In the genomic region with DNA sequence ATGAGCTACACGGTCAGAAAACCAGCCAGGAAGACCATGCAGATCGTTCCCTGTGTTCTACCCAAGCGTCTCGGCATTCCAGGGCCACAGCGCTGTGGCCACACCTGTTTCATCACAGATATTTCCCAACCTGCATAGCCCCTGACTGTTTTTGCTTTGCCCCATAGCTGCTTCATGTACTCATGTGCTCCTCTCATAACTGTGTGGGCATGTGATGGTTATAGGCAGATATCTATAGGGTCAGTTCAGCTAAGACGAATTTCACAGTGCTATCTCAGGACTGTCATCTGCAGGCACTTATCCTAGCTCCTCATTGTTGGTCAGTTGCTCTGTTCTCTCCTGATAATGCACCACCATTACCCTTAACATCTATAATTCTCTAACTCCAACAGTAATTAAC, we compare ENCODE assay signal across 21 mouse cellular contexts. TPM values are rescaled to one million over a fixed set of nuclear protein-coding genes. Genes with fewer than 3 reads are reported as not detected.
DNase-seq lines count a peak whose midpoint lies in the region; ATAC-seq and TF ChIP-seq lines count a peak whose summit lies in the region.
"Had no signal": no experiment of that assay in that cellular context is flagged by ENCODE, and none has a peak within 500 bp of the region (broad histone marks: within the 10 kb centered on the region; RNA-seq: fewer than 3 reads in every experiment).

No protein-coding gene starts in this region.

- H3K36me3 ChIP-seq in G1E (replicated peaks), result peaks cover 14% of the 10 kb centered on the region
- 0 out of 2 replicates have a peak, but pooled peaks cover 6% of the 10 kb centered on the region for H3K36me3 ChIP-seq in liver, embryonic 15.5 days (replicated peaks)
- H3K36me3 ChIP-seq: forebrain, embryonic 10.5 days; hindbrain, embryonic 12.5 days; midbrain, embryonic 13.5 days had no signal

- ATAC-seq in G1E (ENCODE audit: extremely low read depth, insufficient number of reproducible peaks, low FRiP score, poor library complexity, severe bottlenecking), result peak; percentile 72
- ATAC-seq in liver, embryonic 15.5 days (ENCODE audit: insufficient read depth), result peak; percentile 53
- ATAC-seq: activated CD4-positive, CD25-positive, alpha-beta regulatory T cell, adult 4 months; forebrain, embryonic 16.5 days; midbrain, embryonic 13.5 days had no signal

- H3K4me3 ChIP-seq in G1E (ENCODE audit: low read depth, low read length), result peak overlapping the region; percentile 64; the same call in 1 of the 2 replicates
- no peak overlapping the region for H3K4me3 ChIP-seq in bone marrow, adult 2 months (replicated peaks; ENCODE audit: control insufficient read depth, low read depth, low read length)
- H3K4me3 ChIP-seq in liver, embryonic 15.5 days (replicated peaks), result peak overlapping the region; percentile 80; the same call in 1 of the 2 replicates
- H3K4me3 ChIP-seq: forebrain, embryonic 10.5 days; hindbrain, embryonic 12.5 days had no signal

- intact Hi-C loops in left cerebral cortex, postnatal 10 days (cut with DNase I), result loop anchor here (10.0 kb wide), 1 partner anchor 89 kb away; a partner anchor contains a TSS

- H3K27ac ChIP-seq in bone marrow, adult 2 months (ENCODE audit: control insufficient read depth, insufficient read depth, low read depth, low read length, poor library complexity), result peak overlapping the region; percentile 82
- peak overlapping the region; percentile 91 for H3K27ac ChIP-seq in liver, embryonic 15.5 days (replicated peaks)
- H3K27ac ChIP-seq: forebrain, embryonic 10.5 days; hindbrain, embryonic 12.5 days; midbrain, embryonic 13.5 days had no signal

- H3K27me3 ChIP-seq in G1E (ENCODE audit: insufficient read depth, low read length), result no peaks in the 10 kb centered on the region
- peaks cover 11% of the 10 kb centered on the region for H3K27me3 ChIP-seq in liver, embryonic 15.5 days

- TF ChIP-seq POLR2A in bone marrow, adult 2 months (IDR thresholded peaks at IDR 0.05; ENCODE audit: borderline replicate concordance, control insufficient read depth, low read depth, low read length), result no peak

- no peaks in the 10 kb centered on the region for H3K9me3 ChIP-seq in G1E (replicated peaks)
- no peaks in the 10 kb centered on the region for H3K9me3 ChIP-seq in liver, embryonic 15.5 days (replicated peaks)
- H3K9me3 ChIP-seq: forebrain, embryonic 10.5 days; hindbrain, embryonic 12.5 days; midbrain, embryonic 13.5 days had no signal

- H3K4me2 ChIP-seq in liver, embryonic 15.5 days, result peak overlapping the region; percentile 96
- H3K4me2 ChIP-seq: hindbrain, embryonic 12.5 days had no signal

- no peak for TF ChIP-seq CTCF in G1E (IDR thresholded peaks at IDR 0.05; ENCODE audit: low read depth, low read length)
- TF ChIP-seq CTCF in bone marrow, adult 2 months (IDR thresholded peaks at IDR 0.05; ENCODE audit: control insufficient read depth, insufficient read depth, low read length), result no peak

- peaks cover 73% of the 10 kb centered on the region for H3K4me1 ChIP-seq in G1E (ENCODE audit: insufficient read depth, low read depth, low read length)
- no peaks in the 10 kb centered on the region; the same call in none of the 2 replicates for H3K4me1 ChIP-seq in bone marrow, adult 2 months (ENCODE audit: control insufficient read depth, insufficient read depth, low read length)
- peaks cover 86% of the 10 kb centered on the region for H3K4me1 ChIP-seq in liver, embryonic 15.5 days (replicated peaks)

- H3K9ac ChIP-seq in liver, embryonic 15.5 days, result peak overlapping the region; percentile 32; the same call in 1 of the 2 replicates
- H3K9ac ChIP-seq: hindbrain, embryonic 12.5 days; midbrain, embryonic 13.5 days had no signal

- DNase-seq in G1E (ENCODE audit: low spot score), result peak; percentile 45
- DNase-seq in liver, result peak; percentile 45
- no peak for DNase-seq in left cerebral cortex, postnatal 10 days (ENCODE audit: extremely low spot score in 1 of 2, low spot score in 2 of 2)
- no peak for DNase-seq in lung, postnatal 10 days
- no peak for DNase-seq in cerebellum, postnatal 25 days
- DNase-seq in lung, postnatal 36 days, result no peak
- DNase-seq: adrenal gland, postnatal 25 days; cerebellum, adult 18-20 months; cerebellum, postnatal 14 days; embryo, embryonic 11 days; gastrocnemius, postnatal 10 days; kidney, adult 11 months; kidney, postnatal 4 days; thymus, postnatal 36 days had no signal

- 36% methylated on average over 6 of the region's 6 CpGs for WGBS in bone marrow, adult 2 months
- WGBS in liver, embryonic 15.5 days (ENCODE audit: insufficient replicate concordance), result 9% methylated on average over 6 of the region's 6 CpGs

RNA-seq across cellular contexts. Expression of a gene that starts 18.7 kb away (rescaled TPM):
- total RNA-seq in G1E (2014; fragmentation: Nextera tagmentation), result 88.9 and 91.0 TPM in 2 replicates
- 33.6 and 34.1 TPM in 2 replicates for total RNA-seq in G1E (2017)
- polyA plus RNA-seq in G1E (2012), result 6.7 TPM in 2 replicates
- polyA plus RNA-seq in bone marrow, adult 2 months (2011; ENCODE audit: insufficient read depth, insufficient read length, low replicate concordance, missing spikeins), result 8.9 and 14.8 TPM in 2 replicates
- 14.9 and 15.4 TPM in 2 replicates for polyA plus RNA-seq in liver, embryonic 15.5 days (2015; fragmentation: Nextera tagmentation; extraction: Ambion mirVana)
- total RNA-seq in left cerebral cortex, postnatal 10 days (2021), result 10 to 100 TPM; 25.7 to 28.5 TPM

RNA-seq across cellular contexts. Expression of a gene that starts 27.3 kb away (rescaled TPM):
- total RNA-seq in G1E (2014; fragmentation: Nextera tagmentation) (29.9 and 44.2 TPM in 2 replicates), G1E (2017) (9.2 and 9.4 TPM in 2 replicates)
- polyA plus RNA-seq in G1E (2012), result 3.5 and 6.2 TPM in 2 replicates
- polyA plus RNA-seq in bone marrow, adult 2 months (2011; ENCODE audit: insufficient read depth, insufficient read length, low replicate concordance, missing spikeins), result 4.7 and 5.7 TPM in 2 replicates
- polyA plus RNA-seq in liver, embryonic 15.5 days (2015; fragmentation: Nextera tagmentation; extraction: Ambion mirVana), result 12.7 and 13.5 TPM in 2 replicates
- 10 to 100 TPM; 20.8 to 22.2 TPM for total RNA-seq in left cerebral cortex, postnatal 10 days (2021)

Comparison
In these comparisons a context has a peak if more than half of its experiments do, and no peak if none do; other contexts are left out.
1. DNase-seq: peak in G1E (single experiment) and liver (single experiment); none in left cerebral cortex, postnatal 10 days (0 of 2), lung, postnatal 10 days (single experiment), cerebellum, postnatal 25 days (0 of 2) and lung, postnatal 36 days (single experiment).